Mouse (Mus musculus): Measurements from ENCODE around the gene Hectd1. TPM values are rescaled to one million over a fixed set of nuclear protein-coding genes. Genes with fewer than 3 reads are reported as not detected.

The Hectd1 gene
- polyA plus RNA-seq, 1 experiment, result 31.2 TPM

GRCm38 (mm10) chr12:51710154-51710553 is 119.2 kb downstream of the Hectd1 start:
- Histone ChIP-seq H3K4me1 (ENCODE audit: control insufficient read depth, insufficient read depth, low read length) (no peaks in the 10 kb centered on the region; the same call in none of the 2 replicates), H3K27ac (ENCODE audit: control insufficient read depth, insufficient read depth, low read depth, low read length, poor library complexity) (no peak overlapping the region), H3K4me3 (replicated peaks; ENCODE audit: control insufficient read depth, low read depth, low read length) (no peak overlapping the region)
- TF ChIP-seq POLR2A (IDR thresholded peaks at IDR 0.05; ENCODE audit: borderline replicate concordance, control insufficient read depth, low read depth, low read length), result no peak
- no peak for TF ChIP-seq CTCF (IDR thresholded peaks at IDR 0.05; ENCODE audit: control insufficient read depth, insufficient read depth, low read length)
- WGBS, result 60% methylated on average over 5 of the region's 5 CpGs

GRCm38 (mm10) chr12:51709741-51710140 is 119.6 kb downstream of the Hectd1 start:
- Histone ChIP-seq H3K27ac (ENCODE audit: control insufficient read depth, insufficient read depth, low read depth, low read length, poor library complexity) (no peak overlapping the region), H3K4me1 (ENCODE audit: control insufficient read depth, insufficient read depth, low read length) (no peaks in the 10 kb centered on the region; the same call in none of the 2 replicates), H3K4me3 (replicated peaks; ENCODE audit: control insufficient read depth, low read depth, low read length) (no peak overlapping the region)
- no peak for TF ChIP-seq POLR2A (IDR thresholded peaks at IDR 0.05; ENCODE audit: borderline replicate concordance, control insufficient read depth, low read depth, low read length)
- TF ChIP-seq CTCF (IDR thresholded peaks at IDR 0.05; ENCODE audit: control insufficient read depth, insufficient read depth, low read length), result no peak
- whole genome bisulfite sequencing, result 89% methylated on average over 3 of the region's 3 CpGs

GRCm38 (mm10) chr12:51708941-51709686 is 120.2 kb downstream of the Hectd1 start:
- no peaks in the 10 kb centered on the region; the same call in none of the 2 replicates for H3K4me1 ChIP-seq (ENCODE audit: control insufficient read depth, insufficient read depth, low read length)
- H3K27ac ChIP-seq (ENCODE audit: control insufficient read depth, insufficient read depth, low read depth, low read length, poor library complexity), result no peak overlapping the region
- 65% methylated on average over 14 of the region's 14 CpGs for WGBS
- TF ChIP-seq POLR2A (IDR thresholded peaks at IDR 0.05; ENCODE audit: borderline replicate concordance, control insufficient read depth, low read depth, low read length), result no peak
- TF ChIP-seq CTCF (IDR thresholded peaks at IDR 0.05; ENCODE audit: control insufficient read depth, insufficient read depth, low read length), result no peak
- no peak overlapping the region for H3K4me3 ChIP-seq (replicated peaks; ENCODE audit: control insufficient read depth, low read depth, low read length)

- no peak for TF ChIP-seq CTCF (IDR thresholded peaks at IDR 0.05; ENCODE audit: control insufficient read depth, insufficient read depth, low read length)
- no peak for TF ChIP-seq POLR2A (IDR thresholded peaks at IDR 0.05; ENCODE audit: borderline replicate concordance, control insufficient read depth, low read depth, low read length)
- Histone ChIP-seq H3K27ac (ENCODE audit: control insufficient read depth, insufficient read depth, low read depth, low read length, poor library complexity) (no peak overlapping the region), H3K4me3 (replicated peaks; ENCODE audit: control insufficient read depth, low read depth, low read length) (no peak overlapping the region), H3K4me1 (ENCODE audit: control insufficient read depth, insufficient read depth, low read length) (no peaks in the 10 kb centered on the region; the same call in none of the 2 replicates)
- WGBS, result 73% methylated on average over 5 of the region's 5 CpGs
Measured at GRCm38 (mm10) chr12:51706673-51707235, 122.6 kb downstream of the Hectd1 start.

GRCm38 (mm10) chr12:51705778-51706177 is 123.6 kb downstream of the Hectd1 start:
- TF ChIP-seq CTCF (IDR thresholded peaks at IDR 0.05; ENCODE audit: control insufficient read depth, insufficient read depth, low read length), result no peak
- no peak for TF ChIP-seq POLR2A (IDR thresholded peaks at IDR 0.05; ENCODE audit: borderline replicate concordance, control insufficient read depth, low read depth, low read length)
- Histone ChIP-seq H3K27ac (ENCODE audit: control insufficient read depth, insufficient read depth, low read depth, low read length, poor library complexity) (no peak overlapping the region), H3K4me1 (ENCODE audit: control insufficient read depth, insufficient read depth, low read length) (no peaks in the 10 kb centered on the region; the same call in none of the 2 replicates), H3K4me3 (replicated peaks; ENCODE audit: control insufficient read depth, low read depth, low read length) (no peak overlapping the region)
- WGBS, result 69% methylated on average over 12 of the region's 12 CpGs

- no peak overlapping the region for H3K27ac ChIP-seq (ENCODE audit: control insufficient read depth, insufficient read depth, low read depth, low read length, poor library complexity)
- no peak overlapping the region for H3K4me3 ChIP-seq (replicated peaks; ENCODE audit: control insufficient read depth, low read depth, low read length)
- H3K4me1 ChIP-seq (ENCODE audit: control insufficient read depth, insufficient read depth, low read length), result no peaks in the 10 kb centered on the region; the same call in 1 of the 2 replicates
- no peak for TF ChIP-seq CTCF (IDR thresholded peaks at IDR 0.05; ENCODE audit: control insufficient read depth, insufficient read depth, low read length)
- TF ChIP-seq POLR2A (IDR thresholded peaks at IDR 0.05; ENCODE audit: borderline replicate concordance, control insufficient read depth, low read depth, low read length), result no peak
- 55% methylated on average over 7 of the region's 7 CpGs for WGBS
Measured at GRCm38 (mm10) chr12:51704572-51704971, 124.8 kb downstream of the Hectd1 start.

- WGBS, result 36% methylated on average over 1 of the region's 1 CpGs
- Histone ChIP-seq H3K4me3 (replicated peaks; ENCODE audit: control insufficient read depth, low read depth, low read length) (no peak overlapping the region), H3K27ac (ENCODE audit: control insufficient read depth, insufficient read depth, low read depth, low read length, poor library complexity) (no peak overlapping the region), H3K4me1 (ENCODE audit: control insufficient read depth, insufficient read depth, low read length) (no peaks in the 10 kb centered on the region; the same call in 1 of the 2 replicates)
- TF ChIP-seq CTCF (IDR thresholded peaks at IDR 0.05; ENCODE audit: control insufficient read depth, insufficient read depth, low read length), result no peak
- TF ChIP-seq POLR2A (IDR thresholded peaks at IDR 0.05; ENCODE audit: borderline replicate concordance, control insufficient read depth, low read depth, low read length), result no peak
Measured at GRCm38 (mm10) chr12:51703859-51704258, 125.5 kb downstream of the Hectd1 start.

- no peak for TF ChIP-seq POLR2A (IDR thresholded peaks at IDR 0.05; ENCODE audit: borderline replicate concordance, control insufficient read depth, low read depth, low read length)
- no peak for TF ChIP-seq CTCF (IDR thresholded peaks at IDR 0.05; ENCODE audit: control insufficient read depth, insufficient read depth, low read length)
- Histone ChIP-seq H3K27ac (ENCODE audit: control insufficient read depth, insufficient read depth, low read depth, low read length, poor library complexity) (no peak overlapping the region), H3K4me1 (ENCODE audit: control insufficient read depth, insufficient read depth, low read length) (no peaks in the 10 kb centered on the region; the same call in 1 of the 2 replicates), H3K4me3 (replicated peaks; ENCODE audit: control insufficient read depth, low read depth, low read length) (no peak overlapping the region)
Measured at GRCm38 (mm10) chr12:51701723-51702122, 127.6 kb downstream of the Hectd1 start.
